Mouse (Mus musculus): ENCODE measurements around the gene Alox12e.

DNA sequence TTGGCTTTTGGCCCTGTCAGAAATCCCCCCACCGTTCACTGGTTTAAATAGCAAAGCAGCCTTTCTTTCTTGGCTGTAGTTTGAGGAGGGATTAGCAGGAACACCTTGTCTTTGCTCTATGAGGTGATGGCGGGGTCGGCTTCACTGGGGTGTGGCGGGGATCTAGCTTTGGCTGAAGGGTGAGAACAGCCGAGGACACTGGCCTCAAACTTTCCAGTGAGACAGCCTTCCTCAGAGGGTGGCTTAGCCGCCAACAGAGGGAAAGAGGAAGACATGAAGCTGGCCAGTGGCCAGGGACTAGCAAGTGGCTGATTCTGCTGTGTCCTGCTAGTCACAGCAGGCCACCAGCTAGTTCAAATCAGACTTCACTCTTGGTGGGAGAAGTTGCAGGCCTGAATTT lies 33.2 kb downstream of the Alox12e start:
- no peak for TF ChIP-seq CTCF (IDR thresholded peaks at IDR 0.05; ENCODE audit: extremely low read depth, insufficient read depth, low read length)
- TF ChIP-seq POLR2A (IDR thresholded peaks at IDR 0.05; ENCODE audit: extremely low read depth, insufficient read depth, low read length), result no peak
